Mouse (Mus musculus) heart, embryonic 13.5 days (tissue): Measurements from ENCODE around the gene Ulk3. TPM values are rescaled to one million over a fixed set of nuclear protein-coding genes. Genes with fewer than 3 reads are reported as not detected.
A peak's percentile ranks its signal among the peaks of the same experiment; 100 is the strongest.

Experiments used
- ATAC-seq: fragments of 200-750 bp; cut with Nextera tagmentation; 2 replicates; pipeline ENCODE4 v1.8.0; 2017; ENCODE audit warnings: moderate TSS enrichment; ENCODE audit not compliant: insufficient number of reproducible peaks, low FRiP score, low TSS enrichment; ENCODE audit errors: extremely low read depth
- H3K27ac ChIP-seq: fragments of 300-500 bp; sonication (generic); replicated peaks from 2 replicates; pipeline ENCODE4 v1.5.1; 2015; ENCODE audit warnings: moderate library complexity, mild to moderate bottlenecking, inconsistent platforms
- H3K27me3 ChIP-seq: fragments of 300-500 bp; sonication (generic); replicated peaks from 2 replicates; pipeline ENCODE4 v1.6.1; 2015; ENCODE audit warnings: mild to moderate bottlenecking, inconsistent platforms
- H3K36me3 ChIP-seq: fragments of 300-500 bp; sonication (generic); 2 replicates; pipeline ENCODE4 v1.6.1; 2015; ENCODE audit warnings: mild to moderate bottlenecking, inconsistent platforms
- H3K4me1 ChIP-seq: fragments of 300-500 bp; sonication (generic); 2 replicates; pipeline ENCODE4 v1.6.1; 2015; ENCODE audit warnings: inconsistent platforms
- H3K4me2 ChIP-seq: fragments of 300-500 bp; sonication (generic); 2 replicates; pipeline ENCODE4 v1.6.1; 2015; ENCODE audit warnings: inconsistent platforms, mild to moderate bottlenecking, moderate library complexity
- H3K4me3 ChIP-seq: fragments of 300-500 bp; sonication (generic); 2 replicates; pipeline ENCODE4 v1.5.1; 2015; ENCODE audit warnings: moderate library complexity, mild to moderate bottlenecking, inconsistent platforms
- H3K9ac ChIP-seq: fragments of 300-500 bp; sonication (generic); 2 replicates; pipeline ENCODE4 v1.6.1; 2015; ENCODE audit warnings: inconsistent platforms, mild to moderate bottlenecking, moderate library complexity
- H3K9me3 ChIP-seq: fragments of 300-500 bp; sonication (generic); 2 replicates; pipeline ENCODE4 v1.6.1; 2016; ENCODE audit warnings: inconsistent platforms
- WGBS: fragments of 180-500 bp; shearing (Covaris S2); methylation state at CpG from one replicate; pipeline ENCODE4 v1.1.7; 2015; ENCODE audit warnings: mixed read lengths; 5-methylcytosine and 5-hydroxymethylcytosine counted together
- polyA plus RNA-seq: library from polyadenylated mRNA; unstranded; fragments of >200 nt; fragmentation: Nextera tagmentation; extraction: Ambion mirVana; gene quantifications from 2 replicates; pipeline ENCODE4 v1.2.1, GENCODE M21; 2015

Ulk3 gene
- polyA plus RNA-seq, 1 experiment from 2014 or later: 17.1 TPM

DNA sequence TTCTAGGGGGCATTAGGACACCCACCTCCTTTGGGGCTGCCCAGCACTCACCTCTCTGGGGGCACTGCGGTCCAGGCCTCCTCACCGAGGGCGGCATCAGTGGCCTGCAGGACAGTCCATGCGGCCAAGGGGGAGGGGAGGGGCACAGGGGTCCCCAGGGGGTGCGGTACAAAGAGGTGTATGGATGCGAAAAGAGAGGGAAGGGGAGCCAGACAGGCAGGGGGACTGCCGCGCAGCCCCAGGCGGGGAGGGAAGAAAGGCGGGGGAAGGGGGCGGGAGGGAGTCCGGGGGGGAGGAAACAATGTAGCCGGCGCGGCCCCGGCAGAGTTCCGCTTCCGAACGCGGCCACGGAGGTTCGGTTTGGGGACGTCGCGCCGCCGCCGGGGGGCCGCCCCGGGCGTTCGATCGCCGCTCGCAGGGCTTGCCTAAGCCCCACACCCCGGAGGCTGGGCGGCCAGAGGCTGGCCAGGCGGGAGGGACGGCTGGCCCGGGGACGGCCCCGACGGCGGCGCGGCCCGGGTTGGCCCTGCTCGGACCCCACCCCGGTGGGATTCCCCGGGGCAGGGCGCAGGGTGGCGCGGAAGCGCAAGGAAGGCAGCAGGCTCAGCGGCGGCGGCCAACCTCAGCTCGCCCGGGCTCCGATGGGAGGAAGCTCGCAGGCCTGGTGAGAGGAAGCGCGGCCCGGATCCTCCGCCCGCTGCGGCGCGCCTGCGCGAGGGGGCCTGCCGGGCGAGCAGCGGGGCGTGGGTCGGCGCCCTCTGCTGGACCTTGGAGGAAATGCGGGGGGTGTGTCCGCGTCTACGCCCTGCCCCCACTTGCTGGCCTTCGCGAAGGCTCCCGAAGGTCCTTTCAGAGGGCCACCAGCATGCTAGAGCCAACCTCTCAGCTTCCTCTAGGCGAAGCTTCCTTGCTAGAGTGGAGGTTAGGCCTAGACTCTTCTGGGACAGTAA lies 56.0 kb downstream of the Ulk3 start:
- Histone ChIP-seq H3K4me2 (peak overlapping the region; percentile 97), H3K27me3 (no peaks in the 10 kb centered on the region), H3K9me3 (no peaks in the 10 kb centered on the region), H3K36me3 (peaks cover 14% of the 10 kb centered on the region), H3K4me3 (peak overlapping the region; percentile 93), H3K9ac (peak overlapping the region; percentile 100), H3K4me1 (peaks cover 48% of the 10 kb centered on the region), H3K27ac (peak overlapping the region; percentile 97)
- peak; percentile 75 for ATAC-seq
- WGBS: under 1% methylated on average over 75 of the region's 85 CpGs

Other genes with a start within 250 kb of the Ulk3 start
- gene Ppcdc, start 149.3 kb upstream of the Ulk3 start, polyA plus RNA-seq: 15.0 and 18.7 TPM in 2 replicates
- 9.8 and 10.0 TPM in 2 replicates for gene Scamp5, start 121.4 kb upstream of the Ulk3 start, polyA plus RNA-seq
- gene Rpp25, start 85.4 kb upstream of the Ulk3 start, polyA plus RNA-seq: 12.2 and 13.5 TPM in 2 replicates
- gene Cox5a, start 68.2 kb upstream of the Ulk3 start, polyA plus RNA-seq: 1,286 and 1,445 TPM in 2 replicates
- 11.4 and 12.8 TPM in 2 replicates for gene Fam219b, start 51.9 kb upstream of the Ulk3 start, polyA plus RNA-seq
- 74.2 and 80.9 TPM in 2 replicates for gene Mpi, start 36.7 kb upstream of the Ulk3 start, polyA plus RNA-seq
- 51.5 and 52.4 TPM in 2 replicates for gene Scamp2, start 28.5 kb upstream of the Ulk3 start, polyA plus RNA-seq
- not detected in 2 replicates for gene Cplx3, start 16.8 kb downstream of the Ulk3 start, polyA plus RNA-seq
- gene Lman1l, start 31.3 kb downstream of the Ulk3 start, polyA plus RNA-seq: not detected in 2 replicates
- gene Csk, start 64.2 kb downstream of the Ulk3 start, polyA plus RNA-seq: 16.3 and 17.2 TPM in 2 replicates
- not detected in 2 replicates for gene Cyp1a2, start 94.3 kb downstream of the Ulk3 start, polyA plus RNA-seq
- not detected in 2 replicates for gene Cyp1a1, start 98.5 kb downstream of the Ulk3 start, polyA plus RNA-seq
- 16.2 and 17.5 TPM in 2 replicates for gene Edc3, start 119.1 kb downstream of the Ulk3 start, polyA plus RNA-seq
- gene Clk3, start 176.4 kb downstream of the Ulk3 start, polyA plus RNA-seq: 56.1 and 57.1 TPM in 2 replicates
- 11.3 and 12.3 TPM in 2 replicates for gene Arid3b, start 247.3 kb downstream of the Ulk3 start, polyA plus RNA-seq